Mouse (Mus musculus) cortical plate, adult 2 months (tissue): Measurements from ENCODE around the gene Phf21b.

Experiments
- CTCF ChIP-seq: fragments of 200-500 bp; IDR thresholded peaks from 2 replicates; pipeline ENCODE4 v1.5.1; 2011; ENCODE audit warnings: mild to moderate bottlenecking, control low read depth, low read length; ENCODE audit not compliant: insufficient read depth; ENCODE audit errors: extremely low read depth
- POLR2A ChIP-seq: fragments of 200-500 bp; IDR thresholded peaks from 2 replicates; pipeline ENCODE4 v1.6.1; 2011; ENCODE audit warnings: mild to moderate bottlenecking, low read length, control low read depth; ENCODE audit not compliant: insufficient read depth; ENCODE audit errors: extremely low read depth

GRCm38 (mm10) chr15:84741573-84741972 lies 114.3 kb downstream of the Phf21b start:
- TF ChIP-seq CTCF, result 0 out of 2 replicates have a peak, but pooled peaks have one; percentile 4
- no peak for TF ChIP-seq POLR2A
